Mouse (Mus musculus) central nervous system, embryonic 18 days (tissue): ENCODE results near the gene Acan. TPM values are rescaled to one million over a fixed set of nuclear protein-coding genes. Genes with fewer than 3 reads are reported as not detected.

Experiments used
- polyA plus RNA-seq: library from polyadenylated mRNA; depleted of rRNA; stranded (reverse); fragments of >200 nt; gene quantifications from 2 replicates; pipeline ENCODE4 v1.2.3, GENCODE M21; 2012; rRNA removed

Gene Acan
- polyA plus RNA-seq = 0.53 and 3.2 TPM in 2 replicates

DNA sequence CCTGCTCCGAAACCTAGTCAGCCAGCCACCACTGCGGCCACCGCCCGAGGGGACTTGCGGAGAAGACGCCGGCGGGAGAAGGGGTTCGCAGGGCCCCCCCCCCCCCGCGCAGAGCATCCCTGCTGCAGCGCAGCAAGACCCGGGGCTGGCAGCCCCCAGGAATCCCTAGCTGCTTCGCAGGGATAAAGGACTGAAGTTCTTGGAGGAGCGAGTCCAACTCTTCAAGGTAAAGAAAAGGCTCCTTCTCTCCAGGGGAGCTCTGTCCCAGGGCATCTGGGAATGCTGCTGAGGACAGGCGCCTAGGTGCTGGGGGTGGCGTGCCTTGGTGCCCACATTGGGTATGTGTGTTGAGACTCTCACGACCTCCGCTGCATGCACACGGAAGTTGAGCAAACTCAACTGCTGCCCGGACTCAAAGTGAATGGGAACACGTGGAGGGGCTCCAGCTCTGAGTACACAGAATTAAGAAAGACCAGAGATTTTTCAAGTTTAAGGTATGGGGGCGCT, at the start of gene Acan:
TSS of gene Acan (plus strand) at position 101 of the 507 bp plus-strand sequence.

DNA sequence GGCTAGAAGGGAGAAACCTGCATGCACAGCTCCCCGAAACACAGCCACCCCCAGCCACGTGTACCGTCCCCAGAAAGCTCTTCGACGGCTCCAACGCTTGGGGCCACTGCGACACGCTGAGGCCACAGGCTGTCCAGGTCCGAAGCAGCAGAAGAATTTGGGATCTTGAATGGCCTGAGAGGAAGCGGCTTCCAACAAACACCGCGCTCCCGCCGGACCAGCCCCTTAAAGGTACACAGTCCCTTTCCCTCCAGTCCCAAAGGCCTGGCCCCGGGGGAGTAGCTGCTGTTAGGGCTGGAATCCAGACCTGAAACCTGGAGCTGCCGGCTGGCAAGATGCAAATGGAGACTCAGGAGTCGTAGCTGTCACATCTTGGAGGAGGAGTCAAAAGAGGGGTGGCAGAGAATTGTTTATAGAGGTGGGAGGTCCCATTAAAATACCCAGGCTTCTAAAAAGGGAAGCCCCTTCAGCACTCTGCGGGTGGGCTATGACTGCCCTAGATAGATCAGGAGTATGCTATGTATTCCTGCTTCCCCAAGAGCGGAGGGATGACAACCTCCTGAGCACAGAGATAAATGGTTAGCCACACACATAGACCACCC, 77.7 kb downstream of the Acan start, which contains the start of gene Hapln3:
TSS of gene Hapln3 (minus strand) at position 176 of the 602 bp plus-strand sequence.

DNA sequence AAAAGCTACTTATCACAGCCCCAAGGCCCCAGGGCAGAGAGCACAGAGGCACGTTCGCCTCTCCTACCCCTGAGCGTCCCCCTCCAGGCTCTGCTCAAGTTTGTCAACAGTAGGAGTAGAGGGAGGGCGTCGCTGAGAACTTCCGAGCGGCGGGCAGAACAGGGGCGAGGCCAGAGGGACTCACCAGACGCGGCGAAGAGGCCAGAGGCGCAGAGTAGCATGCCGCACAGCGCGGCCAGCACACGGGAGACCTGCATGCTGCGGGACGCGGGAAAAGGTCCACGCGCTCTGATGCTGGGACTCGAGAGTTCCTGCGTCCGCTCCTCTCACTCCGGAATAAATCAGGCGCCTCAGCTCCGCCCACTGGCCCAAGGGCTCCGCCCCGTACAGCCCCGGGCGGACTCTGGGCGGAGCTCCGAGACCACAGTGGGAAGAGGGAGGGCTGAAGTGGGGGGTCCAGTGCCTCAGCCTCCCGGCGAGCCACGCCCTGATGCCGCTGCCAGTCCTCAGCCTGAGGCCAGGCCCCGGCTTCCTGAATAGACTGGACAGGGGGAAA, 95.5 kb downstream of the Acan start, which contains the start of gene Mfge8:
TSS of gene Mfge8 (minus strand) at position 350 of the 556 bp plus-strand sequence.

Other genes with a start within 250 kb of the Acan start
- gene Det1, start 206.2 kb upstream of the Acan start, polyA plus RNA-seq = 12.7 and 13.1 TPM in 2 replicates
- gene Aen, start 157.6 kb upstream of the Acan start, polyA plus RNA-seq = 38.1 and 39.4 TPM in 2 replicates
- 1.8 and 2.4 TPM in 2 replicates for gene Isg20, start 140.1 kb upstream of the Acan start, polyA plus RNA-seq
- gene Hapln3, start 77.5 kb downstream of the Acan start, polyA plus RNA-seq = 2.5 and 2.7 TPM in 2 replicates
- gene Mfge8, start 95.6 kb downstream of the Acan start, polyA plus RNA-seq = 173 and 184 TPM in 2 replicates
- gene Abhd2, start 219.7 kb downstream of the Acan start, polyA plus RNA-seq = 18.5 and 19.8 TPM in 2 replicates